Mouse (Mus musculus): ENCODE results near the gene Gm5935. TPM values are rescaled to one million over a fixed set of nuclear protein-coding genes. Genes with fewer than 3 reads are reported as not detected.
"Not testable (repeated sequence)": the region's sequence is repeated elsewhere in the genome, so short reads cannot be mapped to it uniquely, and the experiment has no call there.

Gm5935 gene
- not detected in 2 replicates for polyA plus RNA-seq (2014; fragmentation: Nextera tagmentation; extraction: Ambion mirVana)

GRCm38 (mm10) chrX:24775064-24775463, at the start of gene Gm5935:
TSS of gene Gm5935 (minus strand) at chrX:24775164.
- not testable (repeated sequence) for H3K27me3 ChIP-seq (ENCODE audit: control insufficient read depth, insufficient read depth, low read length); H3K36me3 ChIP-seq (ENCODE audit: control insufficient read depth, insufficient read depth, low read length); H3K9ac ChIP-seq (ENCODE audit: low read length); H3K4me3 ChIP-seq (ENCODE audit: low read depth, low read length); DNase-seq (ENCODE audit: low spot score); H3K27ac ChIP-seq (ENCODE audit: low read depth, low read length); ATAC-seq (ENCODE audit: insufficient read depth, low FRiP score, low TSS enrichment); H3K9me3 ChIP-seq (ENCODE audit: control insufficient read depth, low read length); H3K4me1 ChIP-seq (ENCODE audit: control insufficient read depth, insufficient read depth, low read length); H3K4me2 ChIP-seq (ENCODE audit: low read depth)
- WGBS: 81% methylated on average over 5 of the region's 5 CpGs

Other genes starting within 250 kb of the Gm5935 start
- gene Gm4297, start 200.3 kb downstream of the Gm5935 start, polyA plus RNA-seq (2014; fragmentation: Nextera tagmentation; extraction: Ambion mirVana): not detected in 2 replicates